8 mouse cellular contexts compared by ENCODE assay signal in genomic region chr12:74013739-74014138, GRCm38 (mm10). TPM values are rescaled to one million over a fixed set of nuclear protein-coding genes. Genes with fewer than 3 reads are reported as not detected.
DNase-seq lines count a peak whose midpoint lies in the region; ATAC-seq and TF ChIP-seq lines count a peak whose summit lies in the region.

No protein-coding gene starts in this region.

- H3K79me2 ChIP-seq in C2C12 (ENCODE audit: control insufficient read depth, insufficient read depth): no peaks in the 10 kb centered on the region

- H3K4me3 ChIP-seq in C2C12 (ENCODE audit: insufficient read depth, poor library complexity, severe bottlenecking): no peak overlapping the region
- H3K4me3 ChIP-seq in bone marrow, adult 2 months (replicated peaks; ENCODE audit: control insufficient read depth, low read depth, low read length): no peak overlapping the region
- H3K4me3 ChIP-seq in embryonic facial prominence, embryonic 14.5 days (ENCODE audit: low read depth, low read length): no peak overlapping the region
- no peak overlapping the region for H3K4me3 ChIP-seq in midbrain, embryonic 15.5 days

- H3K4me1 ChIP-seq in bone marrow, adult 2 months (ENCODE audit: control insufficient read depth, insufficient read depth, low read length): no peaks in the 10 kb centered on the region
- H3K4me1 ChIP-seq in embryonic facial prominence, embryonic 14.5 days (ENCODE audit: control insufficient read depth, insufficient read depth, low read length): no peaks in the 10 kb centered on the region
- peaks cover 4% of the 10 kb centered on the region for H3K4me1 ChIP-seq in midbrain, embryonic 15.5 days

- H3K27me3 ChIP-seq in C2C12 (ENCODE audit: control insufficient read depth, insufficient read depth, insufficient read length): no peaks in the 10 kb centered on the region
- H3K27me3 ChIP-seq in embryonic facial prominence, embryonic 14.5 days (replicated peaks; ENCODE audit: control insufficient read depth, insufficient read depth, low read length): no peaks in the 10 kb centered on the region
- no peaks in the 10 kb centered on the region for H3K27me3 ChIP-seq in midbrain, embryonic 15.5 days (replicated peaks)

- no peak overlapping the region for H3K9ac ChIP-seq in embryonic facial prominence, embryonic 14.5 days (ENCODE audit: low read depth, low read length)
- no peak overlapping the region for H3K9ac ChIP-seq in midbrain, embryonic 15.5 days

- H3ac ChIP-seq in C2C12 (ENCODE audit: control insufficient read depth, insufficient read length, low read depth): no peak overlapping the region

- DNase-seq in embryonic facial prominence, embryonic 14.5 days (ENCODE audit: low spot score): peak; percentile 82
- DNase-seq in heart, adult 8-10 months (ENCODE audit: low spot score): peak; percentile 80
- peak; percentile 86 for DNase-seq in kidney, adult 18-20 months
- peak; percentile 77 for DNase-seq in left cerebral cortex, postnatal 4 days
- DNase-seq in spleen, postnatal 4 days (ENCODE audit: low spot score in 2 of 2): peak; percentile 33 to 80

- peak overlapping the region; percentile 35 for H3K4me2 ChIP-seq in embryonic facial prominence, embryonic 14.5 days (ENCODE audit: low read depth, low read length)
- 0 out of 2 replicates have a peak overlapping the region, but pooled peaks have one; percentile 28 for H3K4me2 ChIP-seq in midbrain, embryonic 15.5 days

- peak; percentile 85 for ATAC-seq in embryonic facial prominence, embryonic 14.5 days (ENCODE audit: low read depth)
- ATAC-seq in midbrain, embryonic 15.5 days (replicated peaks): peak; percentile 87

- no peaks in the 10 kb centered on the region for H3K9me3 ChIP-seq in embryonic facial prominence, embryonic 14.5 days (ENCODE audit: control insufficient read depth, low read length)
- H3K9me3 ChIP-seq in midbrain, embryonic 15.5 days: no peaks in the 10 kb centered on the region

- intact Hi-C loops in left cerebral cortex, postnatal 4 days (cut with DNase I): loop anchor here (5.0 kb wide), 1 partner anchor 306 kb away; no protein-coding TSS in a partner anchor

- H3K27ac ChIP-seq in bone marrow, adult 2 months (ENCODE audit: control insufficient read depth, insufficient read depth, low read depth, low read length, poor library complexity): no peak overlapping the region
- no peak overlapping the region for H3K27ac ChIP-seq in embryonic facial prominence, embryonic 14.5 days (replicated peaks; ENCODE audit: low read depth, low read length)
- 0 out of 2 replicates have a peak overlapping the region, but pooled peaks have one; percentile 12 for H3K27ac ChIP-seq in midbrain, embryonic 15.5 days

- peak; percentile 92 for TF ChIP-seq CTCF in C2C12 (IDR thresholded peaks at IDR 0.05; ENCODE audit: control insufficient read depth, insufficient read depth, insufficient read length)
- TF ChIP-seq CTCF in bone marrow, adult 2 months (IDR thresholded peaks at IDR 0.05; ENCODE audit: control insufficient read depth, insufficient read depth, low read length): peak; percentile 93

- 3% methylated on average over 6 of the region's 6 CpGs for WGBS in bone marrow, adult 2 months
- WGBS in embryonic facial prominence, embryonic 14.5 days: 3% methylated on average over 6 of the region's 6 CpGs
- under 1% methylated on average over 6 of the region's 6 CpGs for WGBS in midbrain, embryonic 15.5 days

- no peaks in the 10 kb centered on the region for H3K36me3 ChIP-seq in C2C12 (ENCODE audit: control insufficient read depth, insufficient read depth)
- no peaks in the 10 kb centered on the region for H3K36me3 ChIP-seq in embryonic facial prominence, embryonic 14.5 days (ENCODE audit: control insufficient read depth, insufficient read depth, low read length)
- no peaks in the 10 kb centered on the region for H3K36me3 ChIP-seq in midbrain, embryonic 15.5 days (replicated peaks)

- TF ChIP-seq POLR2A in bone marrow, adult 2 months (IDR thresholded peaks at IDR 0.05; ENCODE audit: borderline replicate concordance, control insufficient read depth, low read depth, low read length): no peak

- no peaks in the 10 kb centered on the region for H3K79me3 ChIP-seq in C2C12 (ENCODE audit: low read depth)

TF ChIP-seq in C2C12, 6 proteins besides CTCF, POLR2A, EP300 and RAD21:
- TF ChIP-seq MYOG (IDR thresholded peaks at IDR 0.05; ENCODE audit: control insufficient read depth, extremely low read depth, insufficient read length) (no peak), FOSL1 (IDR thresholded peaks at IDR 0.05; ENCODE audit: insufficient read depth, low read length, poor library complexity, severe bottlenecking) (no peak), MYOD1 (IDR thresholded peaks at IDR 0.05; ENCODE audit: control insufficient read depth, insufficient read length, low read depth) (no peak), USF1 (IDR thresholded peaks at IDR 0.05; ENCODE audit: low read depth) (no peak), MAX (IDR thresholded peaks at IDR 0.05) (no peak), CEBPB (IDR thresholded peaks at IDR 0.05; ENCODE audit: low read depth) (no peak)
TF ChIP-seq in C2C12: peak in this region for 0.

RNA-seq across cellular contexts. Expression of gene Syt16, which starts 16.3 kb away (rescaled TPM):
- polyA plus RNA-seq in C2C12 (2012; fragmentation: generic; extraction: Trizol): 0.01 TPM
- polyA plus RNA-seq in bone marrow, adult 2 months (2011; ENCODE audit: insufficient read depth, insufficient read length, low replicate concordance, missing spikeins): not detected in 2 replicates
- 5.4 and 5.5 TPM in 2 replicates for polyA plus RNA-seq in embryonic facial prominence, embryonic 14.5 days (2014; fragmentation: Nextera tagmentation; extraction: Ambion mirVana)
- not detected for total RNA-seq in heart, adult 8-10 months (2022)
- total RNA-seq in left cerebral cortex, postnatal 4 days (2021): 100 to 1,000 TPM; 107 TPM
- polyA plus RNA-seq in midbrain, embryonic 15.5 days (2015; fragmentation: Nextera tagmentation; extraction: Ambion mirVana): 85.4 and 91.2 TPM in 2 replicates

RNA-seq across cellular contexts. Expression of gene Snapc1, which starts 49.5 kb away (rescaled TPM):
- polyA plus RNA-seq in C2C12 (2012; fragmentation: generic; extraction: Trizol): 2.5 TPM
- polyA plus RNA-seq in bone marrow, adult 2 months (2011; ENCODE audit: insufficient read depth, insufficient read length, low replicate concordance, missing spikeins): 4.5 and 8.0 TPM in 2 replicates
- polyA plus RNA-seq in embryonic facial prominence, embryonic 14.5 days (2014; fragmentation: Nextera tagmentation; extraction: Ambion mirVana): 14.7 and 17.8 TPM in 2 replicates
- 10 to 100 TPM in 1 of 4 experiments, 1 to 10 TPM in 3; 8.4 to 14.0 (median 9.2) TPM for total RNA-seq in heart, adult 8-10 months (2022)
- total RNA-seq in left cerebral cortex, postnatal 4 days (2021): 10 to 100 TPM; 31.6 to 37.1 TPM
- 37.0 and 39.3 TPM in 2 replicates for polyA plus RNA-seq in midbrain, embryonic 15.5 days (2015; fragmentation: Nextera tagmentation; extraction: Ambion mirVana)

Comparison
In these comparisons a context has a peak if more than half of its experiments do, and no peak if none do; other contexts are left out.
1. RNA of gene Syt16, which starts 16.3 kb away (polyA plus RNA-seq): 85.4 to 91.2 TPM in midbrain, embryonic 15.5 days; 5.4 to 5.5 TPM in embryonic facial prominence, embryonic 14.5 days, 0.01 TPM in C2C12 (single experiment) and not detected in bone marrow, adult 2 months; every median in the first group is over 10 times any median in the second.
2. Peak in every context shown above with its lines, with median percentiles within 50 percentile points of each other: DNase-seq.